Mouse (Mus musculus) embryonic facial prominence, embryonic 14.5 days (tissue): ENCODE data around the gene Rdm1. TPM values are rescaled to one million over a fixed set of nuclear protein-coding genes. Genes with fewer than 3 reads are reported as not detected.

Experiments used
- ATAC-seq: fragments of 200-750 bp; cut with Nextera tagmentation; 2 replicates; pipeline ENCODE4 v1.8.0; 2017; ENCODE audit warnings: low read depth, moderate number of reproducible peaks, moderate TSS enrichment
- DNase-seq: peaks from one replicate; pipeline ENCODE4 v3.0.0-alpha.2; 2015; ENCODE audit warnings: low spot score
- H3K27ac ChIP-seq: fragments of 300-500 bp; sonication (generic); replicated peaks from 2 replicates; pipeline ENCODE4 v1.5.1; 2014; ENCODE audit warnings: low read depth, mild to moderate bottlenecking, low read length, moderate library complexity
- H3K27me3 ChIP-seq: fragments of 300-500 bp; sonication (generic); replicated peaks from 2 replicates; pipeline ENCODE4 v1.6.1; 2014; ENCODE audit warnings: low read length; ENCODE audit not compliant: control insufficient read depth, insufficient read depth
- H3K36me3 ChIP-seq: fragments of 300-500 bp; sonication (generic); 2 replicates; pipeline ENCODE4 v1.6.1; 2014; ENCODE audit warnings: low read length, mixed read lengths; ENCODE audit not compliant: control insufficient read depth, insufficient read depth
- H3K4me1 ChIP-seq: fragments of 300-500 bp; sonication (generic); 2 replicates; pipeline ENCODE4 v1.6.1; 2014; ENCODE audit warnings: antibody characterized with exemption, low read length; ENCODE audit not compliant: control insufficient read depth, insufficient read depth
- H3K4me2 ChIP-seq: fragments of 300-500 bp; sonication (generic); 2 replicates; pipeline ENCODE4 v1.6.1; 2014; ENCODE audit warnings: low read depth, mild to moderate bottlenecking, low read length, moderate library complexity, mixed read lengths
- H3K4me3 ChIP-seq: fragments of 300-500 bp; sonication (generic); 2 replicates; pipeline ENCODE4 v1.5.1; 2014; ENCODE audit warnings: low read depth, mild to moderate bottlenecking, low read length
- H3K9ac ChIP-seq: fragments of 300-500 bp; sonication (generic); 2 replicates; pipeline ENCODE4 v1.6.1; 2014; ENCODE audit warnings: low read depth, mild to moderate bottlenecking, low read length, moderate library complexity, mixed read lengths
- H3K9me3 ChIP-seq: fragments of 300-500 bp; sonication (generic); 2 replicates; pipeline ENCODE4 v1.6.1; 2016; ENCODE audit warnings: low read length; ENCODE audit not compliant: control insufficient read depth
- WGBS: fragments of 180-500 bp; shearing (Covaris S2); extraction: QIAGEN DNeasy Blood & Tissue Kit; methylation state at CpG from one replicate; pipeline ENCODE4 v1.1.7; 2014; 5-methylcytosine and 5-hydroxymethylcytosine counted together
- polyA plus RNA-seq: library from polyadenylated mRNA; unstranded; fragments of >200 nt; fragmentation: Nextera tagmentation; extraction: Ambion mirVana; gene quantifications from 2 replicates; pipeline ENCODE4 v1.2.1, GENCODE M21; 2014

Rdm1 gene
- polyA plus RNA-seq, 1 experiment from 2014 or later, result 34.9 TPM

- 35% methylated on average over 10 of the region's 10 CpGs for WGBS
- no peak overlapping the region for H3K9ac ChIP-seq
- H3K27ac ChIP-seq, result peak overlapping the region; percentile 77
- H3K36me3 ChIP-seq, result no peaks in the 10 kb centered on the region
- no peaks in the 10 kb centered on the region for H3K9me3 ChIP-seq
- peak; percentile 9; the same call in 1 of the 2 replicates for ATAC-seq
- H3K4me3 ChIP-seq, result no peak overlapping the region
- no peaks in the 10 kb centered on the region for H3K27me3 ChIP-seq
- no peak overlapping the region for H3K4me2 ChIP-seq
- DNase-seq, result peak; percentile 82
- no peaks in the 10 kb centered on the region for H3K4me1 ChIP-seq
These were observed 32.0 kb downstream of the Rdm1 start for GRCm38 (mm10) chr11:101658751-101659558.

- Histone ChIP-seq H3K27me3 (no peaks in the 10 kb centered on the region), H3K9me3 (no peaks in the 10 kb centered on the region), H3K4me2 (no peak overlapping the region), H3K4me3 (no peak overlapping the region), H3K9ac (no peak overlapping the region), H3K27ac (no peak overlapping the region), H3K4me1 (no peaks in the 10 kb centered on the region), H3K36me3 (no peaks in the 10 kb centered on the region)
- DNase-seq, result no peak
- no peak for ATAC-seq
- WGBS, result 69% methylated on average over 7 of the region's 7 CpGs
These were observed 34.2 kb downstream of the Rdm1 start for GRCm38 (mm10) chr11:101661191-101661590.

GRCm38 (mm10) chr11:101661786-101662185 is 34.8 kb downstream of the Rdm1 start:
- H3K27ac ChIP-seq, result no peak overlapping the region
- H3K36me3 ChIP-seq, result no peaks in the 10 kb centered on the region
- H3K27me3 ChIP-seq, result no peaks in the 10 kb centered on the region
- H3K4me2 ChIP-seq, result no peak overlapping the region
- ATAC-seq (no peak), DNase-seq (no peak)
- no peaks in the 10 kb centered on the region for H3K4me1 ChIP-seq
- no peak overlapping the region for H3K9ac ChIP-seq
- H3K4me3 ChIP-seq, result no peak overlapping the region
- H3K9me3 ChIP-seq, result no peaks in the 10 kb centered on the region
- 74% methylated on average over 5 of the region's 5 CpGs for WGBS

GRCm38 (mm10) chr11:101663229-101664027 is 36.4 kb downstream of the Rdm1 start:
- no peak overlapping the region for H3K27ac ChIP-seq
- ATAC-seq (no peak), DNase-seq (no peak)
- H3K36me3 ChIP-seq, result no peaks in the 10 kb centered on the region
- no peaks in the 10 kb centered on the region for H3K27me3 ChIP-seq
- H3K4me1 ChIP-seq, result peaks cover 6% of the 10 kb centered on the region; the same call in 1 of the 2 replicates
- no peak overlapping the region for H3K4me2 ChIP-seq
- WGBS, result 52% methylated on average over 11 of the region's 11 CpGs
- H3K9ac ChIP-seq, result no peak overlapping the region
- no peak overlapping the region for H3K4me3 ChIP-seq
- no peaks in the 10 kb centered on the region for H3K9me3 ChIP-seq

GRCm38 (mm10) chr11:101664825-101665635 is 38.0 kb downstream of the Rdm1 start, which contains the start of gene Arl4d:
Gene Arl4d (plus strand): TSS chr11:101665541.
- H3K9ac ChIP-seq, result peak within 1 kb of the TSS; percentile 63
- WGBS, result 8% methylated on average over 34 of the region's 34 CpGs

GRCm38 (mm10) chr11:101665636-101665992 is 38.6 kb downstream of the Rdm1 start:
- Histone ChIP-seq H3K9ac (peak overlapping the region; percentile 63), H3K4me2 (peak overlapping the region; percentile 87), H3K9me3 (no peaks in the 10 kb centered on the region), H3K36me3 (no peaks in the 10 kb centered on the region), H3K4me3 (peak overlapping the region; percentile 46), H3K27me3 (no peaks in the 10 kb centered on the region), H3K27ac (peak overlapping the region; percentile 69), H3K4me1 (peaks cover 11% of the 10 kb centered on the region; the same call in 1 of the 2 replicates)
- ATAC-seq, result no peak; the same call in 1 of the 2 replicates
- WGBS, result 2% methylated on average over 24 of the region's 24 CpGs
- DNase-seq, result no peak

More at GRCm38 (mm10) chr11:101664825-101665635, 38.0 kb downstream of the Rdm1 start, which contains the start of gene Arl4d:
- H3K4me3 ChIP-seq, result peak within 1 kb of the TSS; percentile 46
- DNase-seq (peak; percentile 97), ATAC-seq (peak; percentile 96)
- no peaks in the 10 kb centered on the region for H3K27me3 ChIP-seq
- no peaks in the 10 kb centered on the region for H3K9me3 ChIP-seq
- peak within 1 kb of the TSS; percentile 87 for H3K4me2 ChIP-seq
- peak within 1 kb of the TSS; percentile 69 for H3K27ac ChIP-seq
- H3K36me3 ChIP-seq, result no peaks in the 10 kb centered on the region
- peaks cover 11% of the 10 kb centered on the region; the same call in 1 of the 2 replicates for H3K4me1 ChIP-seq

GRCm38 (mm10) chr11:101666626-101667345 is 39.8 kb downstream of the Rdm1 start:
- 78% methylated on average over 28 of the region's 28 CpGs for WGBS
- H3K9me3 ChIP-seq, result no peaks in the 10 kb centered on the region
- no peaks in the 10 kb centered on the region for H3K27me3 ChIP-seq
- no peak overlapping the region for H3K4me3 ChIP-seq
- no peak for DNase-seq
- H3K4me1 ChIP-seq, result peaks cover 11% of the 10 kb centered on the region; the same call in 1 of the 2 replicates
- H3K36me3 ChIP-seq, result no peaks in the 10 kb centered on the region
- H3K9ac ChIP-seq, result no peak overlapping the region
- ATAC-seq, result no peak
- peak overlapping the region; percentile 87; the same call in 1 of the 2 replicates for H3K4me2 ChIP-seq
- no peak overlapping the region for H3K27ac ChIP-seq
